Mouse (Mus musculus): ENCODE data around the gene Ccp110. TPM values are rescaled to one million over a fixed set of nuclear protein-coding genes. Genes with fewer than 3 reads are reported as not detected.

Gene Ccp110
- polyA plus RNA-seq, 2 experiments = 8.8 to 42.6 TPM

DNA sequence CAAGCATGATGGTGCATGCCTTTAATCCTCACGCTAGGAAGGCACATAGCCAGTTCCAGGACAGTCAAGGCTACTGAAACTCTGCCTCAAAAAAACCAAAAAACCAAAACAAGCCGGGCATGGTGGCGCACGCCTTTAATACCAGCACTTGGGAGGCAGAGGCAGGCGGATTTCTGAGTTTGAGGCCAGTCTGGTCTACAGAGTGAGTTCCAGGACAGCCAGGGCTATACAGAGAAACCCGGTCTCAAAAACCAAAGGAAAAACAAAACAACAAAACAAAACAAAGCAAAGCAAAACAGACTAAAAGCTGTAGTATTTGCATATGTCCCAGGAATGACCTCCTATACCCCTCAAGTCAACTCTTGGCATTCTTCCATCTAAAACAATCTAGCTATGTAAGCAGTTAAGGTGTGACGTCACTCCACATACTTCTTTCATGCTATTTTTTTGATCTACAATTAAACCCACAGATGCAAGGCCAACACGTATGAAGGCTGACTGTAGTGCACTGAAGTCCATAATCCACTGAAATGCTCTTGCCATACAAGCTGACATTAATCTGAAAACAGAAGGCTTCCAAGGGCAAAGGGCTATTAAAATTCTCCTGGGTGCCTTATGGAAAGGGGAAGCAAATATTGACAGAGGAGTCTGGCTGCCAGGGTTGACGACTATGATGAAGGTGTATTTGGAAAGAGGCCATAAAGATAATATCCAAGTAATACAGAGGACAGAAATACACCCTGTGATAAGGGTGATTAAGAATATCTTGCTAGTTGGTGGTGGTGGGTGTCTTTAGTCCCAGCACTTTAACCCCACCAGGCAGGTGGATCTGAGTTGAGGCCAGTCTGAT, 8.1 kb upstream of the Ccp110 start:
- 0 out of 2 replicates have a peak, but pooled peaks cover 3% of the 10 kb centered on the region for H3K4me1 ChIP-seq (ENCODE audit: control insufficient read depth, insufficient read depth, low read length)
- H3K27me3 ChIP-seq (ENCODE audit: control insufficient read depth, insufficient read depth, low read length) = no peaks in the 10 kb centered on the region
- peak overlapping the region; percentile 87; the same call in 1 of the 2 replicates for H3K4me3 ChIP-seq (replicated peaks; ENCODE audit: low read length)
- ATAC-seq (ENCODE audit: low FRiP score, low read depth) (no peak), DNase-seq (ENCODE audit: low spot score) (no peak)
- TF ChIP-seq POLR2A (IDR thresholded peaks at IDR 0.05; ENCODE audit: borderline replicate concordance, extremely low read depth, insufficient read depth, insufficient read length) = no peak
- H3K27ac ChIP-seq (replicated peaks; ENCODE audit: low read depth, low read length) = no peak overlapping the region
- peak overlapping the region; percentile 85 for H3K9ac ChIP-seq (ENCODE audit: low read depth, low read length, severe bottlenecking)
- peak overlapping the region; percentile 80 for H3K4me2 ChIP-seq (replicated peaks; ENCODE audit: low read depth, low read length, severe bottlenecking)
- WGBS = 75% methylated on average over 9 of the region's 9 CpGs
- H3K36me3 ChIP-seq (ENCODE audit: control insufficient read depth, insufficient read depth, low read length) = peaks cover 6% of the 10 kb centered on the region; the same call in 1 of the 2 replicates
- H3K9me3 ChIP-seq (ENCODE audit: control insufficient read depth, low read length) = no peaks in the 10 kb centered on the region

DNA sequence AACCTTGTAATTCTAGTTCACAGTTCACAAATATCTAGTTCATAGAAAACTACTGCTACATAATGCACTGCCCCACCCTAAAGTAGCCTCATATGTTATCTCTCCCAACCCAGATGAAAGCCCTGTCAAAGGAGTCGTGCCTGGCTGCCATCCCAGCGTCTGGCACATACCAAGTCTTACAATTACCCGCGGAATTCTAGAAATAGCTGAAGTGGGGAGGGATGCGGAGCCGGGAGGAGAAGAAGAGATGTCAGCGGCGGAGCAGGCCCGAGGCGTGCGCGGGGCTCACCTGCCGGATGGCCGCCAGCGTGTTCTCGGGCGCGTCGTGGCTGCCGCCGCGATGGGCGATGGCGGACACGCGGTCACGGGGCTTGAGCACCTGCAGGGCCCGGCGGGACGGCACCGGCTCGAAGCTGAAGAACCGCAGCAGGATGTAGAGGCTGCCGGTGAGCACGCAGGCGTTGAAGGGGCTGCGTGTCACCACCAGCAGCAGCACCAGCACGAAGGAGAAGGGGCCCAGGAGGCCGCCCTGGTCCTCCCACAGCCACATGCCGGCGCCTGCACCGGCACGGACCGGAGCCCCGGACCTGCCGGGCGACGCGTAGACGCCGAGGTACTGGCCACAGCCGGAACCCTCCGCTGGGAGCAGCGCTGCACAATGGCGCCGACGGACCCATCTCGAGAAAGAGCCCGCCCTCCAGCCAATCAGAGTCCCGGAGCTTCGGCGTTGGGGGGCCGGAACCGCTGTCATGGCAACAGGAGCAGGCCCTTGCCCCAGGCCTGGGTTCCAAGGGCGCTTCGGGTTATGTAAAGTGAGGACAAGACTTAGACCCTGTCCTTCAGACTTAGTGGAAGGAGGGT, 7.0 kb upstream of the Ccp110 start, which contains the start of gene Gde1:
TSS of gene Gde1 (minus strand) at position 678 of the 861 bp plus-strand sequence.
- 0% methylated on average over 48 of the region's 66 CpGs for WGBS
- ATAC-seq (ENCODE audit: low FRiP score, low read depth) = peak; percentile 97
- 0 out of 2 replicates have a peak, but pooled peaks cover 3% of the 10 kb centered on the region for H3K4me1 ChIP-seq (ENCODE audit: control insufficient read depth, insufficient read depth, low read length)

DNA sequence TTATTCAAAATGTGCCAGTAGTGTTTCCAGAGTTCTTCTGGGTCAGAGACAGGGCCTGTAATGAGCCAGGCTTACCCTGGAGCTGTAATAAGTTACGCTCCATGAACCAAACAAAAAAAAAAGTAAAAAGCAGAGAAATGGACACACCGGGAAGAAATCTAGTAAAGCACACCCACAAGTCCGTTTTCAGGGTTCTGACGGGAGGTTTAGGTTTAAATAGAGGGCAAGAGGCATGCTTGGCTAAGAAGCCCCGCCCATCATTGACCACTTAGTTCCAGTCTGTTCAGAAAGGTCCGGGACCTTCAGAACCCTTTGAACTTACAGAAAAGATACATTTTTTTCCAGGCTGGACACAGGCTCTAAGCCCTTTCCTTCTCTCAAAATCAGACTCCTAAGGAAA, 6.3 kb upstream of the Ccp110 start:
- 0 out of 2 replicates have a peak, but pooled peaks cover 3% of the 10 kb centered on the region for H3K4me1 ChIP-seq (ENCODE audit: control insufficient read depth, insufficient read depth, low read length)
- peak overlapping the region; percentile 87 for H3K4me3 ChIP-seq (replicated peaks; ENCODE audit: low read length)
- H3K27me3 ChIP-seq (ENCODE audit: control insufficient read depth, insufficient read depth, low read length) = no peaks in the 10 kb centered on the region
- DNase-seq (ENCODE audit: low spot score) (no peak), ATAC-seq (ENCODE audit: low FRiP score, low read depth) (no peak)
- WGBS = 35% methylated on average over 6 of the region's 6 CpGs
- peak overlapping the region; percentile 85; the same call in 1 of the 2 replicates for H3K9ac ChIP-seq (ENCODE audit: low read depth, low read length, severe bottlenecking)
- peaks cover 6% of the 10 kb centered on the region; the same call in 1 of the 2 replicates for H3K36me3 ChIP-seq (ENCODE audit: control insufficient read depth, insufficient read depth, low read length)
- peak overlapping the region; percentile 80 for H3K4me2 ChIP-seq (replicated peaks; ENCODE audit: low read depth, low read length, severe bottlenecking)
- no peaks in the 10 kb centered on the region for H3K9me3 ChIP-seq (ENCODE audit: control insufficient read depth, low read length)
- TF ChIP-seq POLR2A (IDR thresholded peaks at IDR 0.05; ENCODE audit: borderline replicate concordance, extremely low read depth, insufficient read depth, insufficient read length) = no peak
- H3K27ac ChIP-seq (replicated peaks; ENCODE audit: low read depth, low read length) = no peak overlapping the region

More for the DNA sequence above, 7.0 kb upstream of the Ccp110 start, which contains the start of gene Gde1:
- H3K36me3 ChIP-seq (ENCODE audit: control insufficient read depth, insufficient read depth, low read length) = peaks cover 6% of the 10 kb centered on the region; the same call in 1 of the 2 replicates
- peak within 1 kb of the TSS; percentile 80 for H3K4me2 ChIP-seq (replicated peaks; ENCODE audit: low read depth, low read length, severe bottlenecking)
- H3K9ac ChIP-seq (ENCODE audit: low read depth, low read length, severe bottlenecking) = peak within 1 kb of the TSS; percentile 85
- peak; percentile 71; the same call in 1 of the 2 replicates for TF ChIP-seq POLR2A (IDR thresholded peaks at IDR 0.05; ENCODE audit: borderline replicate concordance, extremely low read depth, insufficient read depth, insufficient read length)
- peak within 1 kb of the TSS; percentile 61; the same call in 1 of the 2 replicates for H3K27ac ChIP-seq (replicated peaks; ENCODE audit: low read depth, low read length)
- H3K9me3 ChIP-seq (ENCODE audit: control insufficient read depth, low read length) = no peaks in the 10 kb centered on the region
- H3K27me3 ChIP-seq (ENCODE audit: control insufficient read depth, insufficient read depth, low read length) = no peaks in the 10 kb centered on the region
- H3K4me3 ChIP-seq (replicated peaks; ENCODE audit: low read length) = peak within 1 kb of the TSS; percentile 87
- peak; percentile 90 for DNase-seq (ENCODE audit: low spot score)

DNA sequence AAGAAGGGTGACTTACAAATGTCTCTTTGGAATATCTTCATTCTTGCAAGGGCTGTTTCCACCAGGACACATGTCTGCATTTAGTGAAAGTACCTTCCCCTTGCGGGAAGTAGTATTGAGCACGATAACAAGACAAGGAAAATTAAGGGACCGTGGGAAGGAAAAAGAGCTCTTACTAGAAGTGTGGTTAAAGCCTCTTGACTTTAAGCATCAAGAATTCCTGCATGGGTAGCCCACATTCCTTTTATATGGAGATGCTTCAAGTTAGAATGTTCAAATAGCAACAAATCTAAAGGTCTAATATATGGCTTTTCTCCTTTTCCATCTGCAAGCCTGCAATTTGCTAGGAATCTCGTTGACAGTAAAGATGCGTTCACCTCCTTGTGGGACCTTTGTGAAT, 5.9 kb upstream of the Ccp110 start:
- Histone ChIP-seq H3K4me2 (replicated peaks; ENCODE audit: low read depth, low read length, severe bottlenecking) (no peak overlapping the region), H3K4me1 (ENCODE audit: control insufficient read depth, insufficient read depth, low read length) (0 out of 2 replicates have a peak, but pooled peaks cover 3% of the 10 kb centered on the region), H3K36me3 (ENCODE audit: control insufficient read depth, insufficient read depth, low read length) (peaks cover 6% of the 10 kb centered on the region; the same call in 1 of the 2 replicates), H3K4me3 (replicated peaks; ENCODE audit: low read length) (no peak overlapping the region), H3K27ac (replicated peaks; ENCODE audit: low read depth, low read length) (no peak overlapping the region), H3K9ac (ENCODE audit: low read depth, low read length, severe bottlenecking) (no peak overlapping the region), H3K27me3 (ENCODE audit: control insufficient read depth, insufficient read depth, low read length) (no peaks in the 10 kb centered on the region), H3K9me3 (ENCODE audit: control insufficient read depth, low read length) (no peaks in the 10 kb centered on the region)
- WGBS = 88% methylated on average over 5 of the region's 5 CpGs
- DNase-seq (ENCODE audit: low spot score) = no peak
- TF ChIP-seq POLR2A (IDR thresholded peaks at IDR 0.05; ENCODE audit: borderline replicate concordance, extremely low read depth, insufficient read depth, insufficient read length) = no peak
- ATAC-seq (ENCODE audit: low FRiP score, low read depth) = no peak

DNA sequence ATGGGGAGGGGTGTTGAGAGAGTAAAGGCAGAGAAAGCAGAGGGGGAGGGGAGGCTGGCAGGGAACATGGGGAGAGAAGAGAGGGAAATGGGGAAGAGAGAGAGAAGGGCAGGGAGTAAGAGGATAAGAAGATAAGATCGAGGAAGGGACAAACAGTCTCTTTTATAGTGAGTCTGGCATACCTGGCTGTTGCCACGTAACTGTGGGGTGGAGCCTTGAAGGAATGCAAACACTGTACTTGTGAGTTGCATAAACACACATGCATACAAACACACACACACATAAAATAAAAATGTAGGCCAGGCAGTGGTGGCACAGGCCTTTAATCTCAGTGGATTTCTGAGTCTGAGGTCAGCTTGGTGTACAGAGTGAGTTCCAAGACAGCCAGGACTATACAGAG, 5.1 kb upstream of the Ccp110 start:
- Histone ChIP-seq H3K36me3 (ENCODE audit: control insufficient read depth, insufficient read depth, low read length) (peaks cover 4% of the 10 kb centered on the region; the same call in 1 of the 2 replicates), H3K4me3 (replicated peaks; ENCODE audit: low read length) (no peak overlapping the region), H3K9me3 (ENCODE audit: control insufficient read depth, low read length) (no peaks in the 10 kb centered on the region), H3K27ac (replicated peaks; ENCODE audit: low read depth, low read length) (no peak overlapping the region), H3K9ac (ENCODE audit: low read depth, low read length, severe bottlenecking) (no peak overlapping the region), H3K4me2 (replicated peaks; ENCODE audit: low read depth, low read length, severe bottlenecking) (no peak overlapping the region), H3K27me3 (ENCODE audit: control insufficient read depth, insufficient read depth, low read length) (no peaks in the 10 kb centered on the region), H3K4me1 (ENCODE audit: control insufficient read depth, insufficient read depth, low read length) (peaks cover 5% of the 10 kb centered on the region; the same call in 1 of the 2 replicates)
- no peak for TF ChIP-seq POLR2A (IDR thresholded peaks at IDR 0.05; ENCODE audit: borderline replicate concordance, extremely low read depth, insufficient read depth, insufficient read length)
- 71% methylated on average over 2 of the region's 2 CpGs for WGBS
- ATAC-seq (ENCODE audit: low FRiP score, low read depth) (no peak), DNase-seq (ENCODE audit: low spot score) (no peak)

Measured in limb, embryonic 14.5 days (tissue).